Mouse (Mus musculus) midbrain, embryonic 12.5 days (tissue): ENCODE data around the gene Kcnip1. TPM values are rescaled to one million over a fixed set of nuclear protein-coding genes. Genes with fewer than 3 reads are reported as not detected.

Experiments
- ATAC-seq: fragments of 200-750 bp; cut with Nextera tagmentation; 2 replicates; pipeline ENCODE4 v1.8.0; 2017; ENCODE audit warnings: low read depth, moderate TSS enrichment, moderate library complexity; ENCODE audit not compliant: low FRiP score
- H3K27ac ChIP-seq: fragments of 300-500 bp; sonication (generic); replicated peaks from 2 replicates; pipeline ENCODE4 v1.5.1; 2016; ENCODE audit warnings: mild to moderate bottlenecking
- H3K27me3 ChIP-seq: fragments of 300-500 bp; sonication (generic); 2 replicates; pipeline ENCODE4 v1.6.1; 2016; ENCODE audit warnings: mild to moderate bottlenecking
- H3K36me3 ChIP-seq: fragments of 300-500 bp; sonication (generic); 2 replicates; pipeline ENCODE4 v1.6.1; 2016
- H3K4me1 ChIP-seq: fragments of 300-500 bp; sonication (generic); 2 replicates; pipeline ENCODE4 v1.6.1; 2016
- H3K4me2 ChIP-seq: fragments of 300-500 bp; sonication (generic); replicated peaks from 2 replicates; pipeline ENCODE4 v1.6.1; 2016; ENCODE audit warnings: mild to moderate bottlenecking, moderate library complexity
- H3K4me3 ChIP-seq: fragments of 300-500 bp; sonication (generic); 2 replicates; pipeline ENCODE4 v1.5.1; 2016; ENCODE audit warnings: mild to moderate bottlenecking
- H3K9ac ChIP-seq: fragments of 300-500 bp; sonication (generic); replicated peaks from 2 replicates; pipeline ENCODE4 v1.6.1; 2016; ENCODE audit warnings: mild to moderate bottlenecking, moderate library complexity
- H3K9me3 ChIP-seq: fragments of 300-500 bp; sonication (generic); 2 replicates; pipeline ENCODE4 v1.6.1; 2016; ENCODE audit warnings: mild to moderate bottlenecking
- WGBS: fragments of 180-500 bp; shearing (Covaris S2); methylation state at CpG from one replicate; pipeline ENCODE4 v1.1.7; 2016; 5-methylcytosine and 5-hydroxymethylcytosine counted together
- polyA plus RNA-seq: library from polyadenylated mRNA; unstranded; fragments of >200 nt; fragmentation: Nextera tagmentation; extraction: Ambion mirVana; gene quantifications from 2 replicates; pipeline ENCODE4 v1.2.1, GENCODE M21; 2016

The Kcnip1 gene
- polyA plus RNA-seq, 1 experiment from 2014 or later: 15.5 TPM

- H3K9ac ChIP-seq: no peak overlapping the region
- H3K27ac ChIP-seq: no peak overlapping the region
- ATAC-seq: no peak
- no peaks in the 10 kb centered on the region for H3K9me3 ChIP-seq
- no peaks in the 10 kb centered on the region for H3K4me1 ChIP-seq
- H3K4me3 ChIP-seq: no peak overlapping the region
- no peak overlapping the region for H3K4me2 ChIP-seq
- WGBS: 87% methylated on average over 12 of the region's 12 CpGs
- H3K27me3 ChIP-seq: no peaks in the 10 kb centered on the region
- H3K36me3 ChIP-seq: no peaks in the 10 kb centered on the region
Measured at GRCm38 (mm10) chr11:34009316-34010087, 16.6 kb upstream of the Kcnip1 start.

GRCm38 (mm10) chr11:34008702-34009101, 15.8 kb upstream of the Kcnip1 start:
- H3K4me2 ChIP-seq: no peak overlapping the region
- no peaks in the 10 kb centered on the region for H3K4me1 ChIP-seq
- no peak for ATAC-seq
- no peaks in the 10 kb centered on the region for H3K36me3 ChIP-seq
- H3K4me3 ChIP-seq: no peak overlapping the region
- 52% methylated on average over 9 of the region's 9 CpGs for WGBS
- H3K27me3 ChIP-seq: no peaks in the 10 kb centered on the region
- no peak overlapping the region for H3K27ac ChIP-seq
- H3K9ac ChIP-seq: no peak overlapping the region
- H3K9me3 ChIP-seq: no peaks in the 10 kb centered on the region

- no peak overlapping the region for H3K4me2 ChIP-seq
- H3K4me3 ChIP-seq: no peak overlapping the region
- H3K27ac ChIP-seq: no peak overlapping the region
- no peak overlapping the region for H3K9ac ChIP-seq
- no peaks in the 10 kb centered on the region for H3K4me1 ChIP-seq
- no peak for ATAC-seq
- H3K27me3 ChIP-seq: no peaks in the 10 kb centered on the region
- H3K9me3 ChIP-seq: no peaks in the 10 kb centered on the region
- no peaks in the 10 kb centered on the region for H3K36me3 ChIP-seq
- 83% methylated on average over 11 of the region's 11 CpGs for WGBS
Measured at GRCm38 (mm10) chr11:34008214-34008613, 15.3 kb upstream of the Kcnip1 start.

GRCm38 (mm10) chr11:34007616-34008015, 14.7 kb upstream of the Kcnip1 start:
- Histone ChIP-seq H3K9ac (no peak overlapping the region), H3K36me3 (no peaks in the 10 kb centered on the region), H3K4me2 (no peak overlapping the region), H3K4me1 (no peaks in the 10 kb centered on the region), H3K4me3 (no peak overlapping the region), H3K9me3 (no peaks in the 10 kb centered on the region), H3K27me3 (no peaks in the 10 kb centered on the region), H3K27ac (no peak overlapping the region)
- ATAC-seq: no peak
- 94% methylated on average over 2 of the region's 2 CpGs for WGBS

- no peak overlapping the region for H3K27ac ChIP-seq
- 75% methylated on average over 5 of the region's 5 CpGs for WGBS
- H3K4me1 ChIP-seq: 0 out of 2 replicates have a peak, but pooled peaks cover 2% of the 10 kb centered on the region
Measured at GRCm38 (mm10) chr11:34002593-34002965, 9.6 kb upstream of the Kcnip1 start.

GRCm38 (mm10) chr11:34001938-34002592, 9.1 kb upstream of the Kcnip1 start:
- H3K9me3 ChIP-seq: no peaks in the 10 kb centered on the region
- H3K4me1 ChIP-seq: 0 out of 2 replicates have a peak, but pooled peaks cover 2% of the 10 kb centered on the region
- no peak overlapping the region for H3K4me3 ChIP-seq
- no peak overlapping the region for H3K27ac ChIP-seq
- WGBS: 12% methylated on average over 5 of the region's 5 CpGs
- no peak overlapping the region for H3K9ac ChIP-seq
- 0 out of 2 replicates have a peak, but pooled peaks have one; percentile 27 for ATAC-seq
- H3K4me2 ChIP-seq: no peak overlapping the region
- no peaks in the 10 kb centered on the region for H3K36me3 ChIP-seq
- no peaks in the 10 kb centered on the region for H3K27me3 ChIP-seq

More at GRCm38 (mm10) chr11:34002593-34002965, 9.6 kb upstream of the Kcnip1 start:
- Histone ChIP-seq H3K4me2 (no peak overlapping the region), H3K9ac (no peak overlapping the region), H3K36me3 (no peaks in the 10 kb centered on the region), H3K9me3 (no peaks in the 10 kb centered on the region), H3K27me3 (no peaks in the 10 kb centered on the region), H3K4me3 (no peak overlapping the region)
- no peak for ATAC-seq

GRCm38 (mm10) chr11:34000416-34000815, 7.5 kb upstream of the Kcnip1 start:
- H3K27ac ChIP-seq: no peak overlapping the region
- H3K9ac ChIP-seq: no peak overlapping the region
- WGBS: 75% methylated on average over 3 of the region's 3 CpGs
- no peaks in the 10 kb centered on the region for H3K27me3 ChIP-seq
- H3K4me1 ChIP-seq: 0 out of 2 replicates have a peak, but pooled peaks cover 2% of the 10 kb centered on the region
- H3K36me3 ChIP-seq: no peaks in the 10 kb centered on the region
- H3K4me3 ChIP-seq: no peak overlapping the region
- H3K9me3 ChIP-seq: no peaks in the 10 kb centered on the region
- H3K4me2 ChIP-seq: no peak overlapping the region
- no peak for ATAC-seq

- peak; percentile 27; the same call in 1 of the 2 replicates for ATAC-seq
- no peak overlapping the region for H3K4me2 ChIP-seq
- H3K27ac ChIP-seq: 0 out of 2 replicates have a peak overlapping the region, but pooled peaks have one; percentile 30
- no peaks in the 10 kb centered on the region for H3K27me3 ChIP-seq
- 53% methylated on average over 10 of the region's 10 CpGs for WGBS
- H3K4me1 ChIP-seq: peaks cover 5% of the 10 kb centered on the region; the same call in 1 of the 2 replicates
- no peak overlapping the region for H3K9ac ChIP-seq
- H3K36me3 ChIP-seq: no peaks in the 10 kb centered on the region
- H3K4me3 ChIP-seq: no peak overlapping the region
- H3K9me3 ChIP-seq: no peaks in the 10 kb centered on the region
Measured at GRCm38 (mm10) chr11:33998244-33998643, 5.3 kb upstream of the Kcnip1 start.

GRCm38 (mm10) chr11:33993496-33993895, 544 bp upstream of the Kcnip1 start:
- Histone ChIP-seq H3K4me3 (no peak overlapping the region), H3K27me3 (no peaks in the 10 kb centered on the region), H3K4me1 (peaks cover 15% of the 10 kb centered on the region; the same call in 1 of the 2 replicates), H3K4me2 (no peak overlapping the region), H3K36me3 (no peaks in the 10 kb centered on the region), H3K9ac (no peak overlapping the region), H3K9me3 (no peaks in the 10 kb centered on the region), H3K27ac (no peak overlapping the region)
- ATAC-seq: no peak
- WGBS: 56% methylated on average over 5 of the region's 5 CpGs

- no peak overlapping the region for H3K4me3 ChIP-seq
- no peak overlapping the region for H3K4me2 ChIP-seq
- no peak overlapping the region for H3K9ac ChIP-seq
- H3K27me3 ChIP-seq: no peaks in the 10 kb centered on the region
- WGBS: 87% methylated on average over 5 of the region's 5 CpGs
- peaks cover 12% of the 10 kb centered on the region; the same call in 1 of the 2 replicates for H3K4me1 ChIP-seq
- no peak overlapping the region for H3K27ac ChIP-seq
- no peak for ATAC-seq
- no peaks in the 10 kb centered on the region for H3K9me3 ChIP-seq
- H3K36me3 ChIP-seq: no peaks in the 10 kb centered on the region
Measured at GRCm38 (mm10) chr11:33990002-33990401, 3.0 kb downstream of the Kcnip1 start.

GRCm38 (mm10) chr11:33986525-33986924, 6.4 kb downstream of the Kcnip1 start:
- no peaks in the 10 kb centered on the region for H3K27me3 ChIP-seq
- no peak for ATAC-seq
- H3K4me1 ChIP-seq: no peaks in the 10 kb centered on the region
- 78% methylated on average over 2 of the region's 2 CpGs for whole genome bisulfite sequencing
- no peaks in the 10 kb centered on the region for H3K36me3 ChIP-seq
- no peak overlapping the region for H3K9ac ChIP-seq
- no peak overlapping the region for H3K27ac ChIP-seq
- no peak overlapping the region for H3K4me2 ChIP-seq
- H3K9me3 ChIP-seq: no peaks in the 10 kb centered on the region
- no peak overlapping the region for H3K4me3 ChIP-seq

GRCm38 (mm10) chr11:33980146-33980545, 12.8 kb downstream of the Kcnip1 start:
- Histone ChIP-seq H3K4me2 (no peak overlapping the region), H3K9ac (no peak overlapping the region), H3K4me3 (no peak overlapping the region), H3K36me3 (no peaks in the 10 kb centered on the region), H3K9me3 (no peaks in the 10 kb centered on the region), H3K4me1 (no peaks in the 10 kb centered on the region), H3K27ac (no peak overlapping the region), H3K27me3 (no peaks in the 10 kb centered on the region)
- 81% methylated on average over 4 of the region's 4 CpGs for WGBS
- ATAC-seq: no peak
